Mouse (Mus musculus): ENCODE measurements around the gene Ankmy1. TPM values are rescaled to one million over a fixed set of nuclear protein-coding genes. Genes with fewer than 3 reads are reported as not detected.

Ankmy1 gene
- polyA plus RNA-seq, 1 experiment: not detected

GRCm38 (mm10) chr1:92831188-92832001, 71.3 kb downstream of the Ankmy1 start, which contains the start of gene Gpc1:
Gene Gpc1, plus strand, starts transcription at chr1:92831645.
- Histone ChIP-seq H3K4me3 (ENCODE audit: low read depth, low read length) (peak within 1 kb of the TSS; percentile 71), H3K27ac (ENCODE audit: insufficient read depth, low read depth, low read length) (no peak within 1 kb of the TSS), H3K4me1 (ENCODE audit: control insufficient read depth, insufficient read depth, insufficient read length, low read length) (peaks cover 5% of the 10 kb centered on the region; the same call in 1 of the 2 replicates), H3K36me3 (ENCODE audit: control insufficient read depth, insufficient read depth, low read length) (no peaks in the 10 kb centered on the region), H3K27me3 (ENCODE audit: control insufficient read depth, insufficient read depth, low read length) (peaks cover 21% of the 10 kb centered on the region)
- TF ChIP-seq CTCF (IDR thresholded peaks at IDR 0.05; ENCODE audit: extremely low read depth, insufficient read length, insufficient replicate concordance, low read depth, low read length) (no peak), POLR2A (IDR thresholded peaks at IDR 0.05; ENCODE audit: low read depth, low read length) (no peak)
- WGBS: under 1% methylated on average over 64 of the region's 99 CpGs

DNA sequence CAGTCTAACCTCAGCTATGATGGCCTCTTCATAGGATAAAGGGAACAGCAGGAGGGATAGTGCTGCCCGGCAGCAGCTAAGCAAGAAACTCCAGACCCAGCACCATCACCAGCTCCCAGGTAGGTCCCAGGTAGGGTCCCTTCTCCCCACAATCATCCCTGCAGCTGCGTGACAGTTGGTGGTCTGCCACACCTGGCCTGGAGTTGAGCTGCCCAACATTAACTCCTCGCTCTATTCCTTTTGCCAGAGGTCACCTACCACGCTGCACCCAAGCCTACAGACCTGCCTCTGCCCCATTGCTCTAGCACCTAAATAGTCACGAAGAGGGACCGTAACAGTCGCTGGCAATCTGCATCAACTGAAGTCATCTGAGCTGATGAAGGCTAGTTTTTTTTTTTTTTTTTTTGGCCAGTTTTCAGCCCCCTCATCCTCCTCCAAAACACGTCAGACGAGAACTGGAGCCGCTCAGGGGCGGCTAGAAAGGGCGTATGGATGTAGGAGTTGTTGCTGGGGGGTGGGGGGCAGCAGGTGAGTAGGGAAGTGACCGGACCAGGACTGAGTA, 72.0 kb downstream of the Ankmy1 start:
- H3K4me1 ChIP-seq (ENCODE audit: control insufficient read depth, insufficient read depth, insufficient read length, low read length): peaks cover 5% of the 10 kb centered on the region; the same call in 1 of the 2 replicates
- no peak overlapping the region for H3K27ac ChIP-seq (ENCODE audit: insufficient read depth, low read depth, low read length)
- TF ChIP-seq CTCF (IDR thresholded peaks at IDR 0.05; ENCODE audit: extremely low read depth, insufficient read length, insufficient replicate concordance, low read depth, low read length) (no peak), POLR2A (IDR thresholded peaks at IDR 0.05; ENCODE audit: low read depth, low read length) (no peak)
- peak overlapping the region; percentile 46 for H3K4me3 ChIP-seq (ENCODE audit: low read depth, low read length)
- 9% methylated on average over 13 of the region's 13 CpGs for WGBS
- H3K27me3 ChIP-seq (ENCODE audit: control insufficient read depth, insufficient read depth, low read length): peaks cover 21% of the 10 kb centered on the region
- H3K36me3 ChIP-seq (ENCODE audit: control insufficient read depth, insufficient read depth, low read length): no peaks in the 10 kb centered on the region

- H3K4me1 ChIP-seq (ENCODE audit: control insufficient read depth, insufficient read depth, insufficient read length, low read length): no peaks in the 10 kb centered on the region
- WGBS: 64% methylated on average over 5 of the region's 5 CpGs
- H3K36me3 ChIP-seq (ENCODE audit: control insufficient read depth, insufficient read depth, low read length): no peaks in the 10 kb centered on the region
- H3K27me3 ChIP-seq (ENCODE audit: control insufficient read depth, insufficient read depth, low read length): no peaks in the 10 kb centered on the region
- H3K4me3 ChIP-seq (ENCODE audit: low read depth, low read length): no peak overlapping the region
- no peak for TF ChIP-seq POLR2A (IDR thresholded peaks at IDR 0.05; ENCODE audit: low read depth, low read length)
- TF ChIP-seq CTCF (IDR thresholded peaks at IDR 0.05; ENCODE audit: extremely low read depth, insufficient read length, insufficient replicate concordance, low read depth, low read length): no peak
- H3K27ac ChIP-seq (ENCODE audit: insufficient read depth, low read depth, low read length): no peak overlapping the region
Observed at GRCm38 (mm10) chr1:92815756-92816294, 86.9 kb downstream of the Ankmy1 start.

DNA sequence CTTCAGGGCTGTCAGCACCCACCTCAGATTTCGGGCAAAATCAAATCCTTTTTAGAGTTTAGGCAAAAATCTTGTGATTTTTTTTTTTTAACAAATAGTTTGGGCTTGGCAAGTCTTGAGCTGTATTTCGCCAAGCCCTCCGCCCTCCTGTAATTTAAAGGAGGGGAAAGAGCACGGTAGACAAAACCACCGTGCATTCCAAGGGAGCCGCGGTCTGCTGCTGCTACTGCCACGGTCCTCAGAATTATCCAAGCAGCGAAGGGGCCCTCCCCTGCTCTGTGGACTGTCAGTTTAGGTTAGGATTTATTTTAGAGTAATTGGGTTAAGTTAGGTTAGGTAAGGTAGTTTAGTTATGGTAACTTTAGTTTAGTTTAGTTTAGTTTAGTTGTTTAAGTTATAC, 87.6 kb downstream of the Ankmy1 start:
- 76% methylated on average over 9 of the region's 9 CpGs for WGBS
- H3K27me3 ChIP-seq (ENCODE audit: control insufficient read depth, insufficient read depth, low read length): no peaks in the 10 kb centered on the region
- H3K36me3 ChIP-seq (ENCODE audit: control insufficient read depth, insufficient read depth, low read length): no peaks in the 10 kb centered on the region
- H3K4me1 ChIP-seq (ENCODE audit: control insufficient read depth, insufficient read depth, insufficient read length, low read length): no peaks in the 10 kb centered on the region
- H3K27ac ChIP-seq (ENCODE audit: insufficient read depth, low read depth, low read length): no peak overlapping the region
- H3K4me3 ChIP-seq (ENCODE audit: low read depth, low read length): no peak overlapping the region
- TF ChIP-seq CTCF (IDR thresholded peaks at IDR 0.05; ENCODE audit: extremely low read depth, insufficient read length, insufficient replicate concordance, low read depth, low read length) (no peak), POLR2A (IDR thresholded peaks at IDR 0.05; ENCODE audit: low read depth, low read length) (no peak)

GRCm38 (mm10) chr1:92814319-92814718, 88.4 kb downstream of the Ankmy1 start:
- WGBS: 52% methylated on average over 5 of the region's 5 CpGs
- no peaks in the 10 kb centered on the region for H3K4me1 ChIP-seq (ENCODE audit: control insufficient read depth, insufficient read depth, insufficient read length, low read length)
- TF ChIP-seq CTCF (IDR thresholded peaks at IDR 0.05; ENCODE audit: extremely low read depth, insufficient read length, insufficient replicate concordance, low read depth, low read length) (no peak), POLR2A (IDR thresholded peaks at IDR 0.05; ENCODE audit: low read depth, low read length) (no peak)
- H3K36me3 ChIP-seq (ENCODE audit: control insufficient read depth, insufficient read depth, low read length): no peaks in the 10 kb centered on the region
- H3K27ac ChIP-seq (ENCODE audit: insufficient read depth, low read depth, low read length): no peak overlapping the region
- H3K27me3 ChIP-seq (ENCODE audit: control insufficient read depth, insufficient read depth, low read length): no peaks in the 10 kb centered on the region
- no peak overlapping the region for H3K4me3 ChIP-seq (ENCODE audit: low read depth, low read length)

Other genes starting within 250 kb of the Ankmy1 start
- gene Gpc1, start 71.3 kb downstream of the Ankmy1 start, polyA plus RNA-seq (2012; rRNA removed): 6.8 and 8.4 TPM in 2 replicates
- gene Dusp28, start 4.1 kb upstream of the Ankmy1 start, polyA plus RNA-seq (2012; rRNA removed): 21.5 and 29.9 TPM in 2 replicates
- gene Rnpepl1, start 7.9 kb upstream of the Ankmy1 start, polyA plus RNA-seq (2012; rRNA removed): 240 and 410 TPM in 2 replicates
- 13.7 and 29.0 TPM in 2 replicates for gene Capn10, start 31.5 kb upstream of the Ankmy1 start, polyA plus RNA-seq (2012; rRNA removed)
- gene Gpr35, start 48.0 kb upstream of the Ankmy1 start, polyA plus RNA-seq (2012; rRNA removed): 16.4 and 25.9 TPM in 2 replicates
- gene Aqp12, start 103.4 kb upstream of the Ankmy1 start, polyA plus RNA-seq (2012; rRNA removed): 0.14 and 112 TPM in 2 replicates
- 1.3 and 2.0 TPM in 2 replicates for gene Kif1a, start 199.0 kb upstream of the Ankmy1 start, polyA plus RNA-seq (2012; rRNA removed)
- gene Agxt, start 232.3 kb upstream of the Ankmy1 start, polyA plus RNA-seq (2012; rRNA removed): 0.14 and 0.58 TPM in 2 replicates